Mouse (Mus musculus): ENCODE data around the gene Otor. TPM values are rescaled to one million over a fixed set of nuclear protein-coding genes. Genes with fewer than 3 reads are reported as not detected.

Otor gene
- polyA plus RNA-seq (2017; shearing (Covaris generic)), result under 1 TPM in 1 of 2 experiments, not detected in 1; 0.50 TPM

DNA sequence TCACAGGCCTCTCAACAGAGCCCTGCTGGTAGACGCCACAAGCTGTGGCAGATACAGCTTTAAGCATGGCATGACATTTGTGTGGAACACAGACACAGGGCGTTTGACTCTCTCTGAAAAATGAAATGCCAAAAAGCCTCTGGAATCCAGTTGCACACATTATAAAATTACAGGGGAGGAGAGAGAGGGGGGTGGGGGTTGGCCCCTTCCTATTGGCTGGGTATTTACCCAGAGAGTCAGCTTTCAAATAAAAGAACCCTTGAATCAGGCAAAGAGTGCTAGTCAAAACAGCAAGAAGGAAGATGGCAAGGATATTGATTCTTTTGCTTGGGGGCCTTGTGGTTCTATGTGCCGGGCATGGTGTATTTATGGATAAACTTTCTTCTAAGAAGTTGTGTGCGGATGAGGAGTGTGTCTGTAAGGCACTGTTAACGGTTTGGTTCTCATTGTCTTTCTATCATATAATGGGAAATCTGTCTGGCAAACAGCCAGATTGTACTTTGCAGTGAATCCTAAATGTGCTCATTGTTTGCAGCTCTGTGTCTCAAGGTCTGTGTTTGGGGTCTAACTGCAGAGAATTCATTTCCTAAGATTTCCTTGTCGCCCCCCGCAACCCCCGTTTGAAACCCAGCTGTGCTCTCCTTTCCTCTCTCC is at the start of gene Otor:
Gene Otor, plus strand, starts transcription at position 276 of the 654 bp plus-strand sequence.

GRCm38 (mm10) chr2:143062812-143063792 is 15.2 kb upstream of the Otor start, which contains the start of gene Snrpb2:
Gene Snrpb2 (plus strand): TSS chr2:143063039.

Other genes with a start within 250 kb of the Otor start
- 10 to 100 TPM; 19.8 to 21.5 TPM for gene Kif16b, start 176.9 kb upstream of the Otor start, polyA plus RNA-seq (2017; shearing (Covaris generic))
- 10 to 100 TPM; 48.0 to 58.1 TPM for gene Snrpb2, start 15.4 kb upstream of the Otor start, polyA plus RNA-seq (2017; shearing (Covaris generic))